Mouse (Mus musculus) E14TG2a.4 (cell line): ENCODE measurements around the gene Eno1.
A peak's percentile ranks its signal among the peaks of the same experiment; 100 is the strongest.

Experiments used
- CTCF ChIP-seq: conservative IDR thresholded peaks from 2 replicates; pipeline ENCODE4 v1.5.1; 2014; ENCODE audit warnings: low read length
- NANOG ChIP-seq: IDR thresholded peaks from 2 replicates; pipeline ENCODE4 v1.6.1; 2014; ENCODE audit warnings: borderline replicate concordance, low read length, mixed read lengths

DNA sequence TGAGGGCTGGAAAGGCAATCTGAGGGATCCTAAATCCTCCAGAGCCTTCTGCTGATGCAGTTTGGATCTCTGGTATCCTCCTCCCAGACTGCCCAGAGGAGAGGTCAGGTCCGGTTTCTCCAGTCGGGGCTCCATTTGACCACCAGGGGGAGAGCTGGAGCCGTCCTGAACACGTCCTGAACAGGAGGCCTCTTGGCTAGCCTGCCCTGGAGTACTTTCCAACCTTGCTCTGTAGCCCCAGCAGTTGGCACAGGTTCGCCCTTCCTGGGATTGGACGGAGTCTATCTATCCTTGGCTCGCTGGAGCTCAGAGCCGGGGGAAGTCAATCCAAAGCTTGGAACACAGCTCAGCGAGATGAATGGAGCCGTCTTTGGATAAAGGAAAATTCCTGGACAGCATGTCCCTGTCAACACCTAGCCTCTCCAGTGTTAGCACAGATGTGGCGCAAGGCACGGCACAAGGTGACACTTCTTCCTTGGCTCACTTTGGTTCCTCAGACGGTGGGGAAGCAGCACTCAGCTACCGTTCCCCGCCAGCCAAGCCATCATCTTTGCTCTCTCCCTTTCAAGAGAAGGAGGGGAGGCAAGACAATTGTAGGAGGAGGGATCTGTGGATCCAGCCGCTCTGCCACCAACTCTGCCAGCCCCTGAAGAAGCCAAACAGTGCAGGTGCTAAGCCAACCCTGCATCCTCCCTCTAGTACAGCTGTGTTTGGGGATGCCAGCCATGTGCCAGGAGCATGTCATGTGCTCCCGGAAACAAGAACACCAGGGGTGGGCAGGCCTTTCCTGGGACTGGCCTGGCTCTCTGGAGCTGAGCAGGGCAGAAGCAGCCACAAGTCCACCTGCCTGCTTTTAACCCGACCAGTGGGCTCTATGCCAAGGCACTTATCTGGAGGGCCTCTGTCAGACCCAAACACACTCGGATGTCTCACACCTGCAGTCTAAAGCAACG, 21.0 kb downstream of the Eno1 start:
- peak; percentile 92 for TF ChIP-seq CTCF
- no peak for TF ChIP-seq NANOG
